Mouse (Mus musculus): ENCODE results near the gene Snx15.

DNA sequence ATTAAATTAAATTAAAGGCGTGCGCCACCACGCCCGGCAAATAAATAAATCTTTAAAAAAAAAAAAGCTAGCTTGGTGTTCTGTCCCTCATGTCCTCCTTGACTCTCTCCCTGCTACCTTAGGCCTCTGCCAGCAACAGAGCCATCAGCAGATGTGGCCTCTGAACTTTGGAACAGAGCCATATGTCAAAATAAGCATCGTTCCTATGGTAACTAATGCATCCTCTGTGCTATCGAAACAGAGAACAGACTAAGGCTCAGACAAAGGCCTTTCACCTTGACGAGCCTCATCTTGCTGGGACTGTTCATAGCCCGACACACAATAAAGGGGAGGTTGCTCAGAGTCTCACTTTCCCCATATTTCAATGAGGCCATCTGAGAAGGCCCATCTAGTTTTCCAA lies 4.8 kb downstream of the Snx15 start:
- TF ChIP-seq CTCF (IDR thresholded peaks at IDR 0.05; ENCODE audit: borderline replicate concordance, extremely low read depth, insufficient read depth, insufficient read length) (no peak), POLR2A (IDR thresholded peaks at IDR 0.05; ENCODE audit: borderline replicate concordance, extremely low read depth, insufficient read depth, insufficient read length, poor library complexity, severe bottlenecking) (no peak)
